Mouse (Mus musculus) midbrain, postnatal 0 days (tissue): ENCODE results near the gene Alpk3. TPM values are rescaled to one million over a fixed set of nuclear protein-coding genes. Genes with fewer than 3 reads are reported as not detected.

Experiments
- ATAC-seq: fragments of 200-750 bp; cut with Nextera tagmentation; 2 replicates; pipeline ENCODE4 v1.8.0; 2017; ENCODE audit warnings: moderate number of reproducible peaks, mild to moderate bottlenecking, moderate TSS enrichment, moderate library complexity; ENCODE audit not compliant: low FRiP score
- DNase-seq: peaks from one replicate; pipeline ENCODE4 v3.0.0-alpha.2; 2015; ENCODE audit warnings: low spot score
- H3K27ac ChIP-seq: fragments of 300-500 bp; sonication (generic); 2 replicates; pipeline ENCODE4 v1.5.1; 2014; ENCODE audit warnings: low read depth, mild to moderate bottlenecking, low read length, mixed read lengths
- H3K27me3 ChIP-seq: fragments of 300-500 bp; sonication (generic); 2 replicates; pipeline ENCODE4 v1.6.1; 2014; ENCODE audit warnings: low read length, control low read depth, mixed read lengths; ENCODE audit not compliant: insufficient read depth
- H3K36me3 ChIP-seq: fragments of 300-500 bp; sonication (generic); 2 replicates; pipeline ENCODE4 v1.6.1; 2014; ENCODE audit warnings: low read length, control low read depth, mixed read lengths; ENCODE audit not compliant: insufficient read depth
- H3K4me1 ChIP-seq: fragments of 300-500 bp; sonication (generic); 2 replicates; pipeline ENCODE4 v1.6.1; 2014; ENCODE audit warnings: mild to moderate bottlenecking, control low read depth, antibody characterized with exemption, low read length, mixed read lengths; ENCODE audit not compliant: insufficient read depth
- H3K4me2 ChIP-seq: fragments of 300-500 bp; sonication (generic); 2 replicates; pipeline ENCODE4 v1.6.1; 2014; ENCODE audit warnings: low read depth, mild to moderate bottlenecking, low read length, mixed read lengths; ENCODE audit not compliant: poor library complexity, severe bottlenecking
- H3K4me3 ChIP-seq: fragments of 300-500 bp; sonication (generic); 2 replicates; pipeline ENCODE4 v1.5.1; 2014; ENCODE audit warnings: low read depth, mild to moderate bottlenecking, low read length, moderate library complexity
- H3K9ac ChIP-seq: fragments of 300-500 bp; sonication (generic); replicated peaks from 2 replicates; pipeline ENCODE4 v1.6.1; 2014; ENCODE audit warnings: mild to moderate bottlenecking, low read length, moderate library complexity, mixed read lengths; ENCODE audit not compliant: poor library complexity, severe bottlenecking
- H3K9me3 ChIP-seq: fragments of 300-500 bp; sonication (generic); 2 replicates; pipeline ENCODE4 v1.6.1; 2016; ENCODE audit warnings: low read length, control low read depth
- CTCF ChIP-seq: IDR thresholded peaks from 2 replicates; pipeline ENCODE4 v1.5.1; 2016; ENCODE audit warnings: antibody characterized with exemption, mild to moderate bottlenecking
- WGBS: fragments of 180-500 bp; shearing (Covaris S2); extraction: QIAGEN DNeasy Blood & Tissue Kit; methylation state at CpG from one replicate; pipeline ENCODE4 v1.1.7; 2014; 5-methylcytosine and 5-hydroxymethylcytosine counted together
- polyA plus RNA-seq: library from polyadenylated mRNA; unstranded; fragments of >200 nt; fragmentation: Nextera tagmentation; extraction: Ambion mirVana; gene quantifications from 2 replicates; pipeline ENCODE4 v1.2.1, GENCODE M21; 2015
- total RNA-seq: library from RNA; depleted of rRNA; stranded (reverse); fragments of >200 nt; gene quantifications from 2 replicates; pipeline ENCODE4 v1.2.3, GENCODE M21; 2014

Alpk3 gene
- total and polyA plus RNA-seq, 2 experiments from 2014 or later = 0.16 to 0.26 TPM

DNA sequence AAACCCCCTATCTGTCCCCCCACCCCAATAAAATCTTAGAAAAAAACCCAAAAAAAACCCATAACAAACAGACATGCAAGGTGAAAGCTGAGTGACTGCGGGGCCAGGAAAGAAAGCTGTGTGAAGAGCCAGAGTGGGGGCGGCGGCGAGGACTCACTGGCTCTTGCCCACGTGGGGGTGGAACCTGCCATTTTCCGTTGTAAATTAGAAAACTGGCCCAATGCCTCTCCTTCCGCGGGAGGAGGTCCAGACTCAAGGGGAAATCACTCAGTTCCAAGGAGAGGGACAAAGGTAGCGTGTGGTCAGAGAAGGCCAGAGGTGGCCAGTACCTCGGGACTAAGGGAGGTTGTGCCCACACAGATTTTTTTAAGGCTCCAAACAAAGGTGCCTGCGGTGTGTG, 4.5 kb downstream of the Alpk3 start:
- no peak for TF ChIP-seq CTCF

DNA sequence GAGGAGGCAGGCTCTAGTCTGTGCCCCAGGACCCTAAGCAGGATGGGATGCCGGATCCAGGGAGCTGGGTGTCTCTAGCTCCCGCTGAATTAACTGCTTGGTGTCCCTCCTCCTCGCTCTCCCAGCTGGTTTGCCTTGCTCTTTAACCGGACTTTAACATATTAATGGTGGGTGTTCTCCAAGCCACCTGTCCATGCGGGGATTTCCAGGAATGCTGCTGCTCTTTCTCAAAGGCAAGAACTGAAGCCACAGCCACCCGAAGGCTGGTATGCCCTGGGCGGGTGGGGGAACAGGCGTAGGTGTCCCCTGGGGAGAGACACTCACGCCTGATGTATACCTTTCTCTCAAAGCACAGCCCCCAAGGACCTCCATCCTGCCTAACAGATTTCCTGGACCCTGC, 5.9 kb downstream of the Alpk3 start:
- Histone ChIP-seq H3K9ac (no peak overlapping the region), H3K27me3 (no peaks in the 10 kb centered on the region), H3K4me1 (no peaks in the 10 kb centered on the region), H3K9me3 (no peaks in the 10 kb centered on the region), H3K4me3 (no peak overlapping the region), H3K27ac (no peak overlapping the region), H3K4me2 (no peak overlapping the region), H3K36me3 (no peaks in the 10 kb centered on the region)
- DNase-seq = no peak
- 56% methylated on average over 9 of the region's 9 CpGs for WGBS
- ATAC-seq = no peak
- no peak for TF ChIP-seq CTCF

More for the DNA sequence above, 4.5 kb downstream of the Alpk3 start:
- Histone ChIP-seq H3K4me1 (no peaks in the 10 kb centered on the region), H3K4me3 (no peak overlapping the region), H3K4me2 (no peak overlapping the region), H3K27ac (no peak overlapping the region), H3K9me3 (no peaks in the 10 kb centered on the region), H3K27me3 (no peaks in the 10 kb centered on the region), H3K36me3 (no peaks in the 10 kb centered on the region), H3K9ac (no peak overlapping the region)
- DNase-seq (no peak), ATAC-seq (no peak)
- WGBS = 81% methylated on average over 11 of the region's 11 CpGs

DNA sequence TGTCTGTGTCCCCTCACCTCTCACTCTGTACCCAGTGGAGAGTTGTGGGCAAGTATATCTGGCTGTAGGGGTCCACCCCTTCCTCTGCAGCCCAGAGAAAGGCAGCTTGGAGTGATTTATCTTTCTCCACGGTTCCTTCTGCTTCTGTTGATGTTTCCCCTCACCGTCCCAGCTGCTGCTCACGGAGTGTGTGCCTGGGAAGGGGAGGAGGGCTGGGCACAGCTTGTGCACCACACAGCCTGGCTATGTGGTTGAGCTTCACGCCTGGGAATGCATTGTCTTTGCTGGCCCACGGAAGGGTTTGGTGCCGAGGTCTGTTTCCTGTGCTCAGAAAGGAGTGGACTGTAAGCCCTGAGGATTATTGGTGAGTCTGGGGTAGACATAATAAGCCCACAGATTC, 9.3 kb downstream of the Alpk3 start:
- H3K36me3 ChIP-seq = no peaks in the 10 kb centered on the region
- H3K4me2 ChIP-seq = no peak overlapping the region
- H3K4me1 ChIP-seq = no peaks in the 10 kb centered on the region
- 49% methylated on average over 6 of the region's 6 CpGs for WGBS
- H3K4me3 ChIP-seq = no peak overlapping the region
- H3K9me3 ChIP-seq = no peaks in the 10 kb centered on the region
- no peaks in the 10 kb centered on the region for H3K27me3 ChIP-seq
- no peak overlapping the region for H3K9ac ChIP-seq
- no peak for DNase-seq
- no peak for TF ChIP-seq CTCF
- ATAC-seq = no peak
- no peak overlapping the region for H3K27ac ChIP-seq

DNA sequence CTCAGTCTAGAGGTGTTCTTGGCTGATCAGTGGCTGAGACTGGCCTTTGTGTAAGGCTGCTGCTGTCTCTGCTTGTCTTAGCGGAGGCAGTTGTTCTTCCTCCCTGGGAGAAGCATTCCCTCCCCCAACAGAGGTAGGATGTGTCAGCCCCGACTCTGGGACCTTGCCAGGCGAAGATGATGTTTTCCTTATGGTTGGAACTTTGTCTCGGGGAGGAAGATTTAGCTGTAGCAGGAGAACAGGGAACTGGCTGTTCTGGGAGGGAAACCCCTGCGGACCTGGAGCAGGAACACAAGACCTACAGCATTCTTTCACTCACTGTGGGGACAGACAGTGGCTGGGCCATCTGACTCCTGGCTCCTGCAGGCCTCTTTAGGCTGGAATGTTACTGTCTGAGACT, 15.1 kb downstream of the Alpk3 start:
- DNase-seq (no peak), ATAC-seq (no peak)
- TF ChIP-seq CTCF = no peak
- WGBS = 50% methylated on average over 5 of the region's 5 CpGs
- no peaks in the 10 kb centered on the region for H3K4me1 ChIP-seq
- no peaks in the 10 kb centered on the region for H3K27me3 ChIP-seq
- H3K36me3 ChIP-seq = no peaks in the 10 kb centered on the region
- H3K9me3 ChIP-seq = no peaks in the 10 kb centered on the region
- H3K4me2 ChIP-seq = no peak overlapping the region
- H3K27ac ChIP-seq = no peak overlapping the region
- H3K9ac ChIP-seq = no peak overlapping the region
- no peak overlapping the region for H3K4me3 ChIP-seq

DNA sequence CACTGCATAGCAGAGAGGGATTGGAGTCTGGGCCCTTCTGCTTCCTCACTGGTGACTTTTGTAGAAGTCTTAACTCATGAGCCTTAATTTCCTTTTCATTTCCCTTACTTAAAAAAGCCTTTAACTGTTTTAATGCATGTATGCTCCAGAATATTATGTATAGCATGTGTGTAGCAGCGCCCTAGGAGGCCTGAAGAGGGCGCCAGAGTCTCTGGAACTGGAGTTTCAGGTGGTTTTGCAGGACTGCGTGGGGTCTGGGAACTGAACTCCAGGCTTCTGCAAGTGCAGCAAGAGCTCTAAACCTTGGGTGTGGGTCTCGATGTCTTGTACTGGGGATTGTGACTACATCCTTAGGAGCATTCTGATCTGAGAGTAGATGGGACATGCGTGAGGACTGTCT, 15.9 kb downstream of the Alpk3 start:
- no peaks in the 10 kb centered on the region for H3K27me3 ChIP-seq
- no peaks in the 10 kb centered on the region for H3K4me1 ChIP-seq
- no peak overlapping the region for H3K9ac ChIP-seq
- DNase-seq = no peak
- TF ChIP-seq CTCF = 0 out of 2 replicates have a peak, but pooled peaks have one; percentile 19
- 86% methylated on average over 5 of the region's 5 CpGs for WGBS
- no peak overlapping the region for H3K4me3 ChIP-seq
- no peak overlapping the region for H3K4me2 ChIP-seq
- no peak for ATAC-seq
- no peaks in the 10 kb centered on the region for H3K36me3 ChIP-seq
- H3K27ac ChIP-seq = no peak overlapping the region
- H3K9me3 ChIP-seq = no peaks in the 10 kb centered on the region

DNA sequence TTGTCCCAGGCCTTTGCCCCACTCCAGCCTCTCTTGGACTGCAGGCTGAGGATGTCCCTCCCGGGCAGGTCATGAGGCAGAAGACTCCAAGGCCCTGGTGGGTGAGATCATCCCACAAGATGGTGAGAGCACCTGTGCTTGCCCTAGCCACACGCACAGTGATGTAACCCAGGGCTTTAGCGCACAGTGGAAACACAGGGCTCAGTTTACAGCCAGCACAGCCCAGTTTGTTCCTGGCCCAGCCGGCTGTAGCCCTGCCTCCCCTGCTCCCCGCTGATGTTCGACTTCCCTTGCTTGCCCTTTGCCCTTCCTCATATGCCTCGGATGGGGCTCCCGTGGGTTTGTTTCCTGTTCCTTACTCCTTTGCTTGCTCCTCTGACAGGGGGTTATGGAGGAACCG, 17.1 kb downstream of the Alpk3 start:
- Histone ChIP-seq H3K27me3 (no peaks in the 10 kb centered on the region), H3K9me3 (no peaks in the 10 kb centered on the region), H3K4me3 (no peak overlapping the region), H3K4me2 (no peak overlapping the region), H3K4me1 (no peaks in the 10 kb centered on the region), H3K36me3 (no peaks in the 10 kb centered on the region), H3K27ac (no peak overlapping the region), H3K9ac (no peak overlapping the region)
- ATAC-seq (no peak), DNase-seq (no peak)
- 64% methylated on average over 9 of the region's 9 CpGs for WGBS
- no peak for TF ChIP-seq CTCF
